Mouse (Mus musculus): Measurements from ENCODE around the gene Anln.
"Not testable (repeated sequence)": the region's sequence is repeated elsewhere in the genome, so short reads cannot be mapped to it uniquely, and the experiment has no call there.

DNA sequence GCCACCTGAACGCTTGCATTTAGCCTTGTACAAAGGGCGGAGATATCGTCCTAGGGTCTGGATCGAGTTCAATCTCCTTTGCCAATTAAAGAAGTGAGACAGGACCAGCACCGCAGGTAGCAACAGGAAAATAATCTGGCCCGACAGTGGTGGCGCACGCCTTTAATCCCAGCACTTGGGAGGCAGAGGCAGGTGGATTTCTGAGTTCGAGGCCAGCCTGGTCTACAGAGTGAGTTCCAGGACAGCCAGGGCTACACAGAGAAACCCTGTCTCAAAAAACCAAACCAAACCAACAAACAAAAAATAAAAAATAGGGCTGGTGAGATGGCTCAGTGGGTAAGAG, 81.1 kb downstream of the Anln start:
- TF ChIP-seq CTCF (IDR thresholded peaks at IDR 0.05; ENCODE audit: control insufficient read depth, insufficient read depth, low read length); POLR2A (IDR thresholded peaks at IDR 0.05; ENCODE audit: borderline replicate concordance, control insufficient read depth, low read depth, low read length): not testable (repeated sequence)

All from bone marrow, adult 2 months (tissue).